9 mouse cellular contexts compared by ENCODE assay signal in genomic region chr14:7488731-7489130, GRCm38 (mm10). TPM values are rescaled to one million over a fixed set of nuclear protein-coding genes. Genes with fewer than 3 reads are reported as not detected.
DNase-seq lines count a peak whose midpoint lies in the region; ATAC-seq lines count a peak whose summit lies in the region.
"Not testable (repeated sequence)": the region's sequence is repeated elsewhere in the genome, so short reads cannot be mapped to it uniquely, and the experiment has no call there.
"Had no signal": no experiment of that assay in that cellular context is flagged by ENCODE, and none has a peak within 500 bp of the region (broad histone marks: within the 10 kb centered on the region; RNA-seq: fewer than 3 reads in every experiment).

No protein-coding gene starts in this region.

- H3K36me3 ChIP-seq in forebrain, embryonic 11.5 days (ENCODE audit: control insufficient read depth, insufficient read depth, low read length); heart, embryonic 14.5 days (ENCODE audit: control insufficient read depth, insufficient read depth, low read length); intestine, embryonic 14.5 days (ENCODE audit: control insufficient read depth, insufficient read depth, low read length); limb, embryonic 12.5 days; midbrain, embryonic 10.5 days; neural tube, embryonic 15.5 days: not testable (repeated sequence)

- H3K27me3 ChIP-seq in forebrain, embryonic 11.5 days (ENCODE audit: control insufficient read depth, insufficient read depth, low read length); heart, embryonic 14.5 days (ENCODE audit: control insufficient read depth, insufficient read depth, low read length); intestine, embryonic 14.5 days (replicated peaks; ENCODE audit: control insufficient read depth, insufficient read depth, low read length); limb, embryonic 12.5 days; midbrain, embryonic 10.5 days (ENCODE audit: low read depth, poor library complexity, severe bottlenecking); neural tube, embryonic 15.5 days (replicated peaks): not testable (repeated sequence)

- peak overlapping the region; percentile 28 for H3K4me3 ChIP-seq in forebrain, embryonic 11.5 days (ENCODE audit: low read depth, low read length)
- peak overlapping the region in 1 of 2 experiments; percentile 25; a peak in 2 of 4 replicates for H3K4me3 ChIP-seq in heart, embryonic 14.5 days (ENCODE audit: control insufficient read depth in 1 of 2, insufficient read depth in 1 of 2, low read depth in 1 of 2, low read length in 2 of 2)
- peak overlapping the region; percentile 20; the same call in 1 of the 2 replicates for H3K4me3 ChIP-seq in intestine, embryonic 14.5 days (ENCODE audit: low read depth, low read length)
- peak overlapping the region; percentile 41 for H3K4me3 ChIP-seq in limb, embryonic 12.5 days (replicated peaks)
- H3K4me3 ChIP-seq in midbrain, embryonic 10.5 days = peak overlapping the region; percentile 54
- H3K4me3 ChIP-seq in neural tube, embryonic 15.5 days (replicated peaks) = peak overlapping the region; percentile 40

- H3K4me1 ChIP-seq in forebrain, embryonic 11.5 days (replicated peaks; ENCODE audit: control insufficient read depth, insufficient read depth, low read length); heart, embryonic 14.5 days (ENCODE audit: control insufficient read depth in 2 of 2, insufficient read depth in 2 of 2, low read length in 2 of 2); intestine, embryonic 14.5 days (replicated peaks; ENCODE audit: control insufficient read depth, insufficient read depth, low read length); limb, embryonic 12.5 days (replicated peaks); midbrain, embryonic 10.5 days; neural tube, embryonic 15.5 days: not testable (repeated sequence)

- DNase-seq in cerebellum, postnatal 10 days = peak; percentile 12 to 20
- DNase-seq in forebrain, embryonic 11.5 days (ENCODE audit: low spot score) = peak; percentile 67
- DNase-seq in intestine, embryonic 14.5 days (ENCODE audit: low spot score) = peak; percentile 52
- peak; percentile 37 for DNase-seq in midbrain, embryonic 10.5 days (ENCODE audit: low spot score)

- not testable (repeated sequence) for H3K9me3 ChIP-seq in forebrain, embryonic 11.5 days (ENCODE audit: control insufficient read depth, low read length); heart, embryonic 14.5 days (ENCODE audit: control insufficient read depth, low read length); intestine, embryonic 14.5 days (ENCODE audit: control insufficient read depth, low read length); limb, embryonic 12.5 days; midbrain, embryonic 10.5 days (replicated peaks); neural tube, embryonic 15.5 days (replicated peaks)

- H3K9ac ChIP-seq in forebrain, embryonic 11.5 days (ENCODE audit: low read length) = peak overlapping the region; percentile 30
- not testable (repeated sequence) for H3K9ac ChIP-seq in heart, embryonic 14.5 days (ENCODE audit: low read length); intestine, embryonic 14.5 days (ENCODE audit: low read length); limb, embryonic 12.5 days (replicated peaks)
- peak overlapping the region; percentile 40; the same call in 1 of the 2 replicates for H3K9ac ChIP-seq in neural tube, embryonic 15.5 days (replicated peaks)

- H3K4me2 ChIP-seq in forebrain, embryonic 11.5 days (ENCODE audit: low read depth, low read length, severe bottlenecking) = peak overlapping the region; percentile 40
- H3K4me2 ChIP-seq in heart, embryonic 14.5 days (ENCODE audit: low read length) = peak overlapping the region; percentile 57
- H3K4me2 ChIP-seq in intestine, embryonic 14.5 days (ENCODE audit: low read length) = peak overlapping the region; percentile 44
- H3K4me2 ChIP-seq in limb, embryonic 12.5 days = peak overlapping the region; percentile 60
- H3K4me2 ChIP-seq in neural tube, embryonic 15.5 days = peak overlapping the region; percentile 57

- ATAC-seq in forebrain, embryonic 11.5 days (replicated peaks; ENCODE audit: low FRiP score); heart, embryonic 14.5 days (ENCODE audit: insufficient number of reproducible peaks, insufficient read depth, low FRiP score, low read depth); intestine, embryonic 14.5 days (replicated peaks; ENCODE audit: low FRiP score, low TSS enrichment, low read depth); limb, embryonic 12.5 days (ENCODE audit: insufficient number of reproducible peaks, insufficient read depth, low FRiP score, low TSS enrichment, low read depth); neural tube, embryonic 15.5 days (ENCODE audit: low FRiP score): not testable (repeated sequence)

- H3K27ac ChIP-seq in forebrain, embryonic 11.5 days (ENCODE audit: low read depth, low read length); heart, embryonic 14.5 days (replicated peaks in 1 of 2; ENCODE audit: control insufficient read depth in 1 of 2, insufficient read depth in 1 of 2, low read depth in 2 of 2, low read length in 2 of 2); intestine, embryonic 14.5 days (ENCODE audit: low read depth); limb, embryonic 12.5 days; neural tube, embryonic 15.5 days (replicated peaks): not testable (repeated sequence)
- H3K27ac ChIP-seq in midbrain, embryonic 10.5 days (replicated peaks) = peak overlapping the region; percentile 77

- WGBS in forebrain, embryonic 11.5 days = 1% methylated on average over 11 of the region's 18 CpGs
- WGBS in heart, embryonic 14.5 days = under 1% methylated on average over 11 of the region's 18 CpGs
- WGBS in intestine, embryonic 14.5 days = 0% methylated on average over 13 of the region's 18 CpGs
- WGBS in limb, embryonic 12.5 days = 3% methylated on average over 13 of the region's 18 CpGs
- WGBS in midbrain, embryonic 10.5 days = 0% methylated on average over 11 of the region's 18 CpGs
- under 1% methylated on average over 13 of the region's 18 CpGs for WGBS in neural tube, embryonic 15.5 days

RNA-seq across cellular contexts. Expression of gene Gm3752, which starts 5.2 kb away (rescaled TPM):
- polyA plus RNA-seq in forebrain, embryonic 11.5 days (2014; fragmentation: Nextera tagmentation; extraction: Ambion mirVana) = 3.0 and 3.6 TPM in 2 replicates
- polyA plus RNA-seq in heart, embryonic 14.5 days (2014; fragmentation: Nextera tagmentation; extraction: Ambion mirVana) = 1.5 TPM in 1 of 2 replicates, not detected in the other
- polyA plus RNA-seq in intestine, embryonic 14.5 days (2014; fragmentation: Nextera tagmentation; extraction: Ambion mirVana) = 0.73 and 1.2 TPM in 2 replicates
- polyA plus RNA-seq in limb, embryonic 12.5 days (2016; fragmentation: Nextera tagmentation; extraction: Ambion mirVana) = 0.59 and 1.4 TPM in 2 replicates
- polyA plus RNA-seq in midbrain, embryonic 10.5 days (2016; fragmentation: Nextera tagmentation; extraction: Ambion mirVana) = 1.2 and 3.0 TPM in 2 replicates
- polyA plus RNA-seq in neural tube, embryonic 15.5 days (2015; fragmentation: Nextera tagmentation; extraction: Ambion mirVana) = 15.0 and 15.1 TPM in 2 replicates

RNA-seq across cellular contexts. Expression of gene Gm3755, which starts 38.0 kb away (rescaled TPM):
- polyA plus RNA-seq in forebrain, embryonic 11.5 days (2014; fragmentation: Nextera tagmentation; extraction: Ambion mirVana) = not detected in 2 replicates
- polyA plus RNA-seq in heart, embryonic 14.5 days (2014; fragmentation: Nextera tagmentation; extraction: Ambion mirVana) = not detected in 2 replicates
- polyA plus RNA-seq in intestine, embryonic 14.5 days (2014; fragmentation: Nextera tagmentation; extraction: Ambion mirVana) = not detected in 2 replicates
- not detected in 2 replicates for polyA plus RNA-seq in limb, embryonic 12.5 days (2016; fragmentation: Nextera tagmentation; extraction: Ambion mirVana)
- not detected in 2 replicates for polyA plus RNA-seq in midbrain, embryonic 10.5 days (2016; fragmentation: Nextera tagmentation; extraction: Ambion mirVana)
- not detected in 2 replicates for polyA plus RNA-seq in neural tube, embryonic 15.5 days (2015; fragmentation: Nextera tagmentation; extraction: Ambion mirVana)
- polyA plus RNA-seq: liver, embryonic 14.5 days; thymus, postnatal 0 days had no signal

Comparison
In these comparisons a context has a peak if more than half of its experiments do, and no peak if none do; other contexts are left out.
1. DNase-seq: peak in every context shown above with its lines; median percentile 67 in forebrain, embryonic 11.5 days; 52 in intestine, embryonic 14.5 days; 37 in midbrain, embryonic 10.5 days; 16 in cerebellum, postnatal 10 days.